Mouse (Mus musculus) splenic B cell, adult 2 months (primary cell): Measurements from ENCODE around the gene Barhl1.

Experiments used
- DNase-seq: peaks from one replicate; pipeline ENCODE4 v3.0.0-alpha.2; 2011; ENCODE audit warnings: low read depth, low spot score
- H3K27me3 ChIP-seq: 2 replicates; pipeline ENCODE4 v1.6.1; 2012; ENCODE audit warnings: mild to moderate bottlenecking, low read length, moderate library complexity, mixed read lengths; ENCODE audit not compliant: control insufficient read depth, poor library complexity, insufficient read depth, severe bottlenecking
- H3K36me3 ChIP-seq: 2 replicates; pipeline ENCODE4 v1.6.1; 2012; ENCODE audit warnings: mild to moderate bottlenecking, low read length, moderate library complexity, mixed read lengths; ENCODE audit not compliant: control insufficient read depth, poor library complexity, insufficient read depth, severe bottlenecking

Gene Barhl1

DNA sequence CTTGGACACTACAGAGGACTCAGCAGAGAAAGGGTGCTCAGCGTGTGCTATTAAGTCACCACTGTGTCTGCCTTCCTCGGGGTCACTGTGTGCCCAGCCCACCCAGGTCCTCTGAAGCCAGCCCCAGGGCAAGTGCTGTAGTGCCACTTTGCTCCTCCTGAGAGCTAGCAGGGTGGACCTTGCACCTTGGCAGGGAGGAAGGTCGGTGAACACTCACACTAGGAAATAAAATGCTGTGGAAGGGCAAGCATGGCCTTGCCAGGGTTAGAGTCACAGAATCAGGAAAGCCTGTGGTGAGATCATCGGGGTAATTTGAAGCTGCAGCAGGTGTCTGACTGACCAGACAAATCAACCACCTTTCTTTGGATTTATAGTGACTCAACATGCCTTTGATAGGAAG lies 10.9 kb downstream of the Barhl1 start:
- no peak for DNase-seq
- no peaks in the 10 kb centered on the region for H3K27me3 ChIP-seq
- peaks cover 3% of the 10 kb centered on the region for H3K36me3 ChIP-seq

- no peak for DNase-seq
- H3K27me3 ChIP-seq = no peaks in the 10 kb centered on the region
- peaks cover 4% of the 10 kb centered on the region for H3K36me3 ChIP-seq
Measured at GRCm38 (mm10) chr2:28904786-28905185, 11.7 kb downstream of the Barhl1 start.

GRCm38 (mm10) chr2:28903871-28904270 lies 12.6 kb downstream of the Barhl1 start:
- no peak for DNase-seq
- no peaks in the 10 kb centered on the region for H3K27me3 ChIP-seq
- H3K36me3 ChIP-seq = peaks cover 5% of the 10 kb centered on the region

GRCm38 (mm10) chr2:28902291-28902690 lies 14.2 kb downstream of the Barhl1 start:
- Histone ChIP-seq H3K36me3 (peaks cover 5% of the 10 kb centered on the region), H3K27me3 (no peaks in the 10 kb centered on the region)
- no peak for DNase-seq

- Histone ChIP-seq H3K27me3 (no peaks in the 10 kb centered on the region), H3K36me3 (peaks cover 6% of the 10 kb centered on the region)
- DNase-seq = no peak
Measured at GRCm38 (mm10) chr2:28897340-28897899, 19.0 kb downstream of the Barhl1 start.

DNA sequence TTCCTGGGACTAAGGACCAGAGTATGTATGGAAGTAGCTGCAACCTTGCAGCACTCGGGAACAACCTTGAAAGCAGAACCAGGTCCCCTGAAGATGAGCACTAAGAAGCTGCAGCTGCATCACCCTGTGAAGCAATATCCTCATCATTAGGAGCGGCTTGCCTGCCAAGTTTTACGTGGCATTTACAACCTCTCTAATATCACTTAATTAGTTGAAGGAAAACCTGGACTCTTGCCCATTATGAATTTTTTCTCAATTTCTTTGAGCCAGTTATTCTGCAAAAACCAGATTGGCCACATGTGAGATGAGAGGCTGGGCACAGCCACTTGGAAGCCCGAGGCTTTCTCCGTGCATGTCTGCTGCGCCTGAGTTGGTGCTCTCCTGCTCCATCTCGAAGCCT lies 20.6 kb downstream of the Barhl1 start:
- Histone ChIP-seq H3K36me3 (peaks cover 5% of the 10 kb centered on the region), H3K27me3 (no peaks in the 10 kb centered on the region)
- DNase-seq = no peak

DNA sequence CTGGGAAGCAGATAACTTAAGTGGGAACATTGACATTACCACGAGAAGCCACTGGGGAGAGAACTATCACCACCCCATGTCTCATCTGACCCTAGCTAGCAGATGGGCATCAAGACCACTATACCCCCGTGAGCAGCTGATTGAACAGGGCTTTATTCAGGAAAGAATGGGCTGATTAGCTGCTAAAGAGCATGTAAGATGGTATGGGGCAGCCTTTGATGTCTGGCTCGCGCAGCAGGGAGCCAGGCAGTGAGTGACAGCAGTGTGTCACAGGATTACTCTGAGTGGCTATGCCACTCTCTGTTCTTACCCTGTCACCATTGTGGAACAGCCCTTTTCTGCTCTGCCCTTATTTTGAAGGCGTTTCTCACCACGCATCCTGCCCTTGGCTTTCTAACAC lies 22.9 kb downstream of the Barhl1 start:
- Histone ChIP-seq H3K36me3 (peaks cover 3% of the 10 kb centered on the region), H3K27me3 (no peaks in the 10 kb centered on the region)
- DNase-seq = no peak

GRCm38 (mm10) chr2:28892796-28893195 lies 23.7 kb downstream of the Barhl1 start:
- Histone ChIP-seq H3K27me3 (no peaks in the 10 kb centered on the region), H3K36me3 (peaks cover 7% of the 10 kb centered on the region)
- DNase-seq = no peak

DNA sequence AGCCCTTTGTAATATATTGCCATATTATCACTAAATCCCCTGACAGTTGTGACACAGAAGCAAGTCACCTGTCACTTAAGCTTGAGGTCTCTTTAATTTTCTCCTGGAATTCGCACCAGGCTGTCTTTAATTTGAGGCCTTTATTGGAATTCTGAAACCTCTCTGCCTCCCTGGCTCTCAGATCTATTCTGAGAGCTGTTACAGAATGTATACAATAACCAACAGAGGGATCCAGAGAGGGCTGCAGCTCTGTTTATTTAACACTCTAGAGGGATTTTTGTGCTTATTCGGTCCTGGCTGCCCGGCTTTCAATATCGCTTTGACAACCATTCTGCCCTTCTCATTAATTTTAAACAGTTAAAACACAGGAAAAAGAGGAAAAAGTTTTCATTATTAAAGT lies 31.6 kb downstream of the Barhl1 start:
- Histone ChIP-seq H3K27me3 (no peaks in the 10 kb centered on the region), H3K36me3 (peaks cover 11% of the 10 kb centered on the region)
- no peak for DNase-seq

- Histone ChIP-seq H3K27me3 (no peaks in the 10 kb centered on the region), H3K36me3 (peaks cover 6% of the 10 kb centered on the region; the same call in 1 of the 2 replicates)
- no peak for DNase-seq
Measured at GRCm38 (mm10) chr2:28882826-28883485, 33.5 kb downstream of the Barhl1 start.

GRCm38 (mm10) chr2:28882047-28882446 lies 34.4 kb downstream of the Barhl1 start:
- no peaks in the 10 kb centered on the region for H3K27me3 ChIP-seq
- peaks cover 8% of the 10 kb centered on the region for H3K36me3 ChIP-seq
- DNase-seq = no peak

GRCm38 (mm10) chr2:28881275-28881674 lies 35.2 kb downstream of the Barhl1 start:
- Histone ChIP-seq H3K27me3 (no peaks in the 10 kb centered on the region), H3K36me3 (peaks cover 8% of the 10 kb centered on the region)
- no peak for DNase-seq

DNA sequence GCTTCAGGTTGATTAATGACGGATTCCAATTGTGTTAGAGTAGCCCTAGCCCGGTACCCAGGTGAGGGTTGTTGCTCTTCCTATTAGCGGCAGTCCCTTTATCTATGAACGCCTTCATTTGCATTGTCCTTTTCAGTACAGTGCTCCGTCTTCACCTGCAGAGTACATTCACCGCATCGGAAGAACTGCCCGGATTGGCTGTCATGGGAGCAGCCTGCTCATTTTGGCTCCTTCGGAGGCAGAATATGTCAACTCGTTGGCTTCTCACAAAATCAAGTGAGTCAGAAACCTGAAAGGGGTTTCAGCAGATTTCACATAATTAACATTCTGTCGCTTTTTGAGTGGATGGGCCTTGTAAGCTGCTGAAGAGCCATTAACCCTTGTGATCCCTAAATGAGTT lies 40.9 kb downstream of the Barhl1 start:
- H3K36me3 ChIP-seq = peaks cover 5% of the 10 kb centered on the region
- no peak for DNase-seq
- H3K27me3 ChIP-seq = no peaks in the 10 kb centered on the region

DNA sequence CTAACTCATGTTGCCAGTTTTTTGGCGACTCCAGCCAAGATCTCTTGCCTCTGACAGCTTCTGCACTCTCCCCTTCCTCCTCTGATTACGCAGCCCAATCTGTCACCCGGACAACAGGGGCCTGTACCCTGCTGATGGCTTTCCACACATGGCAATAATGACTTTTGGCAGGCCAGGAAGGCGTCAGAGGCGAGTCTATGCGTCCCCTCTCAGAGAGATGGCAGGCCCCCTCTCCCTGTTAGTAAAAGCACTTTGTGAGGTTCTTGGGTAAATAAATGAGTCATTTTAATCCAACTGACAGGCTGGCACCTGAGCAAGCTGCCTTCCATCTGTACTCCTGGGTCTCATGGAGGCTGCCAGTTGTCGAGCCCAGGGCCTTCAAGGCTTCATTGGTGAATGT lies 49.0 kb downstream of the Barhl1 start:
- no peak for DNase-seq
- Histone ChIP-seq H3K27me3 (no peaks in the 10 kb centered on the region), H3K36me3 (peaks cover 1% of the 10 kb centered on the region; the same call in 1 of the 2 replicates)

DNA sequence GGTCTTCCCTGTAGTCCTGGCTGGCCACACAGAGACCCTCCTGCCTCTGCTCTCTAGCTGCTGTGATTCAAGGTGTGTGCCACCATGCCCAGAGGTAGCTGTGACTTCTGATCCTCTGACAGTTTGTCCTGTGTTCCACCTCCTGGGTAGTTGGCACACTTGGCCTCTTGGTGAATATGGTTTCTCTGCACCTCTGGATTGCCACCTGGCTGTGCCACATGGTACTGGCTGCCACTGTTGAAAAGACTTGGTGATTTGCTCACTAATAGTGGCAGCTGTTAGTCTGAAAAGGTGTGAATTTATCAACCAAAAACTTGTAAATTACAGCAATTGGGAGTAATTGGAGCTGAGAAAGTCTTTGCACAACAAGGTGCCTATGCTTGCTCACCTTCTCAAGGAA lies 52.6 kb downstream of the Barhl1 start:
- DNase-seq = peak; percentile 14
- peaks cover 1% of the 10 kb centered on the region; the same call in 1 of the 2 replicates for H3K36me3 ChIP-seq
- no peaks in the 10 kb centered on the region for H3K27me3 ChIP-seq
